11 mouse cellular contexts compared by ENCODE assay signal in genomic region chr4:57772851-57773510, GRCm38 (mm10). TPM values are rescaled to one million over a fixed set of nuclear protein-coding genes. Genes with fewer than 3 reads are reported as not detected.
A peak's percentile ranks its signal among the peaks of the same experiment; 100 is the strongest.
DNase-seq lines count a peak whose midpoint lies in the region; ATAC-seq and TF ChIP-seq lines count a peak whose summit lies in the region.
"Had no signal": no experiment of that assay in that cellular context is flagged by ENCODE, and none has a peak within 500 bp of the region (broad histone marks: within the 10 kb centered on the region; RNA-seq: fewer than 3 reads in every experiment).

No protein-coding gene starts in this region.

- H3K27ac ChIP-seq in hindbrain, embryonic 16.5 days (ENCODE audit: low read depth, low read length) = 0 out of 2 replicates have a peak overlapping the region, but pooled peaks have one; percentile 2
- H3K27ac ChIP-seq in hindbrain, postnatal 0 days = no peak overlapping the region
- H3K27ac ChIP-seq: limb, embryonic 15.5 days had no signal

- TF ChIP-seq CTCF in hindbrain, postnatal 0 days (IDR thresholded peaks at IDR 0.05; ENCODE audit: low read depth) = no peak

- H3K36me3 ChIP-seq in hindbrain, embryonic 16.5 days (ENCODE audit: control insufficient read depth, insufficient read depth, low read length) = no peaks in the 10 kb centered on the region
- H3K36me3 ChIP-seq in hindbrain, postnatal 0 days (ENCODE audit: insufficient read depth, low read length) = no peaks in the 10 kb centered on the region
- H3K36me3 ChIP-seq: limb, embryonic 15.5 days had no signal

- no peak for DNase-seq in hindbrain, postnatal 0 days (ENCODE audit: low spot score)
- peak; percentile 86 for DNase-seq in R1 (ENCODE audit: low read depth, low spot score)
- DNase-seq in heart, postnatal 10 days = peak; percentile 59 to 68
- DNase-seq in cerebellum, adult 8-10 months = no peak
- DNase-seq in adrenal gland, adult 18-20 months (ENCODE audit: low spot score in 2 of 2) = no peak
- DNase-seq: B cell, adult 2 months had no signal

- no peaks in the 10 kb centered on the region for H3K27me3 ChIP-seq in hindbrain, embryonic 16.5 days (replicated peaks; ENCODE audit: control insufficient read depth, insufficient read depth, low read length)
- H3K27me3 ChIP-seq in hindbrain, postnatal 0 days (ENCODE audit: insufficient read depth, low read length) = no peaks in the 10 kb centered on the region
- H3K27me3 ChIP-seq: limb, embryonic 15.5 days had no signal

- no peak for ATAC-seq in hindbrain, embryonic 16.5 days
- no peak for ATAC-seq in hindbrain, postnatal 0 days
- ATAC-seq in megakaryocyte-erythroid progenitor cell, adult 5-6 weeks (replicated peaks; ENCODE audit: low FRiP score, low TSS enrichment, poor library complexity, severe bottlenecking) = peak; percentile 77
- no peak for ATAC-seq in CD4-positive, CD25-positive, alpha-beta regulatory T cell, adult 4 months

- H3K4me1 ChIP-seq in hindbrain, embryonic 16.5 days (ENCODE audit: control insufficient read depth, insufficient read depth, low read depth, low read length) = no peaks in the 10 kb centered on the region
- no peaks in the 10 kb centered on the region for H3K4me1 ChIP-seq in hindbrain, postnatal 0 days (ENCODE audit: insufficient read depth, low read length)

- WGBS in hindbrain, embryonic 16.5 days = 56% methylated on average over 11 of the region's 11 CpGs
- 56% methylated on average over 11 of the region's 11 CpGs for WGBS in hindbrain, postnatal 0 days

- H3K4me2 ChIP-seq in hindbrain, embryonic 16.5 days (ENCODE audit: low read length) = no peak overlapping the region
- H3K4me2 ChIP-seq in hindbrain, postnatal 0 days (ENCODE audit: low read depth, low read length) = no peak overlapping the region
- H3K4me2 ChIP-seq: limb, embryonic 15.5 days had no signal

- no peak overlapping the region for H3K9ac ChIP-seq in hindbrain, embryonic 16.5 days (ENCODE audit: low read depth, low read length)
- H3K9ac ChIP-seq in hindbrain, postnatal 0 days (replicated peaks; ENCODE audit: low read length) = no peak overlapping the region
- H3K9ac ChIP-seq: limb, embryonic 15.5 days had no signal

- H3K9me3 ChIP-seq in hindbrain, embryonic 16.5 days (ENCODE audit: control insufficient read depth, low read length) = no peaks in the 10 kb centered on the region
- H3K9me3 ChIP-seq in hindbrain, postnatal 0 days (ENCODE audit: low read length) = no peaks in the 10 kb centered on the region
- H3K9me3 ChIP-seq: limb, embryonic 15.5 days had no signal

- intact Hi-C loops in heart, postnatal 10 days (cut with DNase I) = no loop called here

- H3K4me3 ChIP-seq in hindbrain, embryonic 16.5 days (ENCODE audit: low read length) = no peak overlapping the region
- H3K4me3 ChIP-seq in hindbrain, postnatal 0 days (ENCODE audit: low read length) = no peak overlapping the region
- H3K4me3 ChIP-seq: erythroblast, embryonic 14.5 days; limb, embryonic 15.5 days had no signal

RNA-seq across cellular contexts. Expression of gene Akap2, which starts 55.5 kb away (rescaled TPM):
- 11.4 and 13.2 TPM in 2 replicates for polyA plus RNA-seq in hindbrain, embryonic 16.5 days (2015; fragmentation: Nextera tagmentation; extraction: Ambion mirVana)
- total RNA-seq in hindbrain, postnatal 0 days (2014; rRNA removed) = 19.3 and 37.7 TPM in 2 replicates
- polyA plus RNA-seq in hindbrain, postnatal 0 days (2015; fragmentation: Nextera tagmentation; extraction: Ambion mirVana) = 11.5 and 13.4 TPM in 2 replicates
- 100 to 1,000 TPM; 127 to 141 TPM for total RNA-seq in heart, postnatal 10 days (2021)
- total RNA-seq in megakaryocyte-erythroid progenitor cell, adult 5-6 weeks (2014; fragmentation: Nextera tagmentation) = 0.25 TPM in 1 of 2 replicates, not detected in the other
- 0.04 and 0.42 TPM in 2 replicates for total RNA-seq in megakaryocyte-erythroid progenitor cell, adult 5-6 weeks (2017)
- 1 to 10 TPM; 4.3 to 4.5 TPM for polyA plus RNA-seq in CD4-positive, CD25-positive, alpha-beta regulatory T cell, adult 4 months (2017; shearing (Covaris generic))
- total RNA-seq in adrenal gland, adult 18-20 months (2021) = 100 to 1,000 TPM; 191 to 192 TPM

Comparison
In these comparisons a context has a peak if more than half of its experiments do, and no peak if none do; other contexts are left out.
1. DNase-seq: peak in R1 (single experiment) and heart, postnatal 10 days (2 of 2); none in hindbrain, postnatal 0 days (single experiment), cerebellum, adult 8-10 months (single experiment) and adrenal gland, adult 18-20 months (0 of 2).
2. RNA of gene Akap2, which starts 55.5 kb away (total RNA-seq): 191 to 192 TPM in adrenal gland, adult 18-20 months, 127 to 141 TPM in heart, postnatal 10 days and 19.3 to 37.7 TPM in hindbrain, postnatal 0 days; 0.04 to 0.42 TPM in megakaryocyte-erythroid progenitor cell, adult 5-6 weeks; every median in the first group is over 10 times any median in the second.